Mouse (Mus musculus): ENCODE results near the gene Slc26a10.
"Not testable (repeated sequence)": the region's sequence is repeated elsewhere in the genome, so short reads cannot be mapped to it uniquely, and the experiment has no call there.

Slc26a10 gene

DNA sequence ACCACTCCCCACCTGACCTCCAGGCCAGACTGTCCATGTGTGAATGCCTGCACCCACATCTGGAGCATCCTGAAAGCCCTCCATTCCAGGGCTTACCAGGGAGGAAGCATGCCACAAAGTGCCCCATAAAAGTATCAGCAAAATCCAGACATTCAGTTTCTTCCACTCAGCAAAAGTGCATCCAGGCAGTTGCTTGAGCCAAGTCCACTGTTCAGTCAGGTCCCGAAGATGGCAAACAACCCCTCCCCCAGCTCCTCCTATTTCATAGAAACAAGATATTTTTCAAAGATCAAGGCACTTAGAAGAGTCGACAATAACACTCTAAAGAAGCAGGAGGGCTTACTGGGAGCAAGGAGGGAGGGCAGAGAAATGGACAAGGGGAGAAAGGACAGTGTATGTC, 18.0 kb upstream of the Slc26a10 start:
- DNase-seq (ENCODE audit: low read depth, low spot score), result no peak

DNA sequence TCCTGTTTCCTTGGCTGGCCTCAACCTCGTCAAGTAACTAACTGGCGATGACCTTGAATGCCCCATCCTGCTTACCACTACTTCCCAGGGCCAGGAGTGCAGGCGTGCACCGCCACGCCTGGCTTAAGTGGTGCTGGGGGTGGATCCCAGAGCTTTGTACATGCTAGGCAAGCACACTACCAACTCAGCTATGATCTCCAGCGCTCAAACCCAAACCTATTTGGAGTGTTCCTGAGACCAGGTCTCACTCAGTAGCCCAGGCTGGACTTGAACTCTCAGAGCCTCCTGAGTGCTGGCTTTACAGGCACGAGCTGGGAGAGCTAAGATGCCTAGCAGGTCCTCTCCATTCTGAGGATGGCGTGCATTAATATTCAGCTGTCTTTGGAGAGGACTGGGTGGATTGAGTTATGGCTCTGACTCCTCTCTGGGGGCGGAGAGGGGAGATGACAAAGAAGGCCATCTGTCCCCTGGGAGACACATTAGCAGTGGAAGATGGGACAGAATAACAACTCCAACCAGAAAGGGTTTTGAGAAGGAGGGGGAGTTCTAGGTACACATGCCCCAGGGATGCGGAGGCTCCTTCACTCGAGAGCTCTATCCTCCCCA, 17.2 kb upstream of the Slc26a10 start:
- no peak for DNase-seq (ENCODE audit: low read depth, low spot score)

DNA sequence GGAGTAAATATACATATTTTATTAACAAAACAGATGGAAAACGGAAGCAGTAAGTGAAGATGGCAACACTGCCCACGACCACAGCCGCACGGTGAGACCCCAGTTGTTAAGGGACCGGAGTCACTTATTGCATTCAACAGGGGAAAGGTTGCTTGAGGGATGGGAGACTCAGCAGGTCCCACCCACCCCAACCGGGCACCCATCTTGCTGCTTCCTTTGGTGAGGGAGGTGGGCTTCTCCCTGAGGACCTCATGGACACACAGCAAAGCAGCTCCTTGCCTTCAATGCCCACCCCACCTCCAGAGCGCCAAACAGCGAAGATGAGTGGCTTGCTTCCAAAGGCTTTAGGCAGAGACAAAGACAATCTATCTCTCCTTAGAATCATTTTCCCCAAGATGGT, 16.7 kb upstream of the Slc26a10 start:
- DNase-seq (ENCODE audit: low read depth, low spot score), result no peak

DNA sequence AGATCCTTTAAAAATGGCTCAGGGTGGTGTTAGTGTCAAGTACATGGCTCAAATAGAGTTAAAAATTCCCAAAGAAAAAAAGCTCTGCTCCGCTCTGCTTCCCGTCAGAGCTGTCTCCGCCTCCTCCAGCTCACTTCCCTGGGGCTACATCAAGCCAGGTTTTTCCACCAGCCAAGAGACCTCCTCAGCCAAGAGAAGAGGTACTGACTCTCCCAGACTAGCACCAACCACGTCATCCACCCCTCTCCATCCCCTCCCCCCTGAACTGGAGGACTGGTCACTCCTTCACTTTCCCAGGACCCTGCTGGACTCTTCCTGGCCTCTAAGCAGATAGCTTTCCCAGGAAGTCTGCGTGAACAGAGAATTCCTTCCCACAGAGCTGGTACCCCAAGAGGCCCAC, 15.9 kb upstream of the Slc26a10 start:
- DNase-seq (ENCODE audit: low read depth, low spot score), result no peak

DNA sequence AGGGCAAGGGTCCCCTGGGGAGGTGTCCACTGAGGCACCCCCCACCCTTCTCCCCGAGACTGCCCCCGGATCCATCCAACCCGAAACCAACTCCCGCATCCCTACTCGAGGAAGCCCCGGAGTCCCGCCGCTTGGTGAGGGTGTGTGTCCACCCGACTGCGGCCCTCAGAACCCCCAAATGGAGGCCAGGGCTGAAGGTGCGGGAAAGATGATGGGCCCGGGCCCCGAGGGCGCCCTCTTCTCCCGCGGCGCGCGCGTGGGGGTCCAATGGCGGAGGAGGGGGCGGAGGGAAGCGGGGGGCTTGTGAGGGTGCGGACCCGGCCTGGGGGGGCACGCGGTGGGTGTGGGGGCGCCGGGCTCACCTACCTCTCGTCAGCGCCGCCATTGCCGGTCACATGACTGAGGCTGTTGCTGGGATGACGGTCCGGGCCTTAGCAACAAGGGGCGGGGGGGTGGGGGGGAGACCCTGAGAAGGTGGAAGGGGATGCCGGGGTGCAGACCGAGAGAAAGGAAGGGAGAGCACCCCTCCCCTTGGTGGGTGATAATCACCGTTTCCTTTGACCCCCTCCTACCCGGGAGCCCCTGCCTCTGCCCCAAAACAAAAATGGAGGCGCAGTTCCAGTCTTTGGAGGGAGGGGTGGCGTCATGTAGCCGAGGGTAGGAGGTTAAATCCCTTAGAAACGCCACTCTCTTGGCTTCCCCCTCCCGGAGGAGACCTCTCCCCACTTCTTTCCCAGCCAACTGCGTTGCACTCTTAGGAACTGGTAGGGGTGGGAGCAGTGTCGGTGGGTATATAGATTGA, 15.1 kb upstream of the Slc26a10 start, which contains the start of gene Dtx3:
Dtx3 (minus strand) TSS at position 401 of the 802 bp plus-strand sequence.
- no peak for DNase-seq (ENCODE audit: low read depth, low spot score)

DNA sequence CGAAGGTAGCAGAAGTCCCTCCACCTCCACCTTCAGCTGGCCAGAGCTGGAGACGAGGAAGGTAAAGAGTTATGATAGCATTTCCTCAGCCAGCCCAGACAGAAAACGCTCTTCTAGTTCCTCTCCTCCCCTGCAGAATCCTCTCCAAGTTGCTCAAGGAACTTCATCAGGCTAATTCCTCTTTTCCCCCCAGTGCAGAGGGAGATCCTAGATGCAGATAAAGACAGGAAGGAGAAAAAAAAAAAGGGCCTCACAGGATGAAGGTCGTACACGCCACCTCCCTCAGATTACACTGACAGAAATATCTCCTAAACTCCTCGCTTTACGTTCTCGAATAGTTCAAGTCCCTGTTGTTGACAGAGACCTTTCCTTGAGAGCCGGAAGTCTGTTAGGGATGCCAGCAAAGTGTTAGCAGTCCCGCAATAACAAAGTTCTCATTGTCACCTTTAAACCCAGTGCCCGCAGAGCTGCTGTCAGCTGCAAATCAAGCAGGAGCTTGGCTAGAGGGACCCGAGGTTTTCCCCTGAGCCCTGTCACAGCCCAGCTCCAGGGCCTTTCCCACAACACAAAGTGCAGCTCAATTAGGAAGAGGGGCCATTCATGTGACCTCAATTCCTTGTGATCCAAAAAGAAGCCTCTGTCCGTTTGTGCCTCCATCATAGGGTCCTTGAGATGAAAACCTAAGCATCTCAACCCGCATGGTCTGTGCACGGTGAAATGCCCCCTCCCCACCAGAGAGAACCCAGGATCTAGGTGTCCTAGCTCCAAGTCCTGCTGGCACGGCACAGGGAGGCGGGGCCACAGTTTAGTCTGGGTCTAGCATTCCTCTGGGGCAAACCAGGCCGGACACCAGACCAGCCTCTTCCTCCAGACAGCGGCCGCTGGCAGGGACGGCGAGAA, 14.2 kb upstream of the Slc26a10 start:
- no peak for DNase-seq (ENCODE audit: low read depth, low spot score)

DNA sequence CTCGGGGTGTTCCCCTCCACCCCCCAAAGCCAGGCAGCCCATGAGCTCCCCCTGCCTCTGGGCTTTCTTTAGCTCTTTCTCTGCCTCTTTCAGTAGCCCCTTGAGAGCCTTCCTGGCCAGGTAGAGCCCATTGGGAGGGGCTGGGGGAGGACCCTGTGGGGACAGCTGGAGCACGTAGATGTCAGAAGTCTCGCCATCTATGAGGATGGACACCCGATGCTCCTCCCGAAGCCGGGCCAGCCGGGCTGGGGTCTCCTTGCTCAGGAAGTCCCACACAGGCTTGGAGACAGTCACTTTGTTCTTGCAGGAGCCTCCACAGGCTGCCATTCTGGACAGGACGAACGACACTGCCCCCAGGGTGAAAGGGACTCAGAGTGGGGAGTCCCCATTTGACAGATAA, 12.6 kb upstream of the Slc26a10 start:
- DNase-seq (ENCODE audit: low read depth, low spot score), result no peak

DNA sequence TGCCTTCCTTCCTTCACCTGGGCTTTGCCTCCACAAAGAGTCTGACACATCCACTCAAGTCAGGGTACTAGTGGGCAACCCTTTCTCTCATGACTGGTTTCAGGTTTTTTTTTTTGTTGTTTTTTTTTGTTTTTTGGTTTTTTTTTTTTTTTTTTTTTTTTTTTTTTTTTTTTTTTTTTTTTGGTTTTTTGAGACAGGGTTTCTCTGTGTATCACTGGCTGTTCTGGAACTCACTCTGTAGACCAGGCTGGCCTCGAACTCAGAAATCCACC, 11.5 kb upstream of the Slc26a10 start:
- DNase-seq (ENCODE audit: low read depth, low spot score), result not testable (repeated sequence)

DNA sequence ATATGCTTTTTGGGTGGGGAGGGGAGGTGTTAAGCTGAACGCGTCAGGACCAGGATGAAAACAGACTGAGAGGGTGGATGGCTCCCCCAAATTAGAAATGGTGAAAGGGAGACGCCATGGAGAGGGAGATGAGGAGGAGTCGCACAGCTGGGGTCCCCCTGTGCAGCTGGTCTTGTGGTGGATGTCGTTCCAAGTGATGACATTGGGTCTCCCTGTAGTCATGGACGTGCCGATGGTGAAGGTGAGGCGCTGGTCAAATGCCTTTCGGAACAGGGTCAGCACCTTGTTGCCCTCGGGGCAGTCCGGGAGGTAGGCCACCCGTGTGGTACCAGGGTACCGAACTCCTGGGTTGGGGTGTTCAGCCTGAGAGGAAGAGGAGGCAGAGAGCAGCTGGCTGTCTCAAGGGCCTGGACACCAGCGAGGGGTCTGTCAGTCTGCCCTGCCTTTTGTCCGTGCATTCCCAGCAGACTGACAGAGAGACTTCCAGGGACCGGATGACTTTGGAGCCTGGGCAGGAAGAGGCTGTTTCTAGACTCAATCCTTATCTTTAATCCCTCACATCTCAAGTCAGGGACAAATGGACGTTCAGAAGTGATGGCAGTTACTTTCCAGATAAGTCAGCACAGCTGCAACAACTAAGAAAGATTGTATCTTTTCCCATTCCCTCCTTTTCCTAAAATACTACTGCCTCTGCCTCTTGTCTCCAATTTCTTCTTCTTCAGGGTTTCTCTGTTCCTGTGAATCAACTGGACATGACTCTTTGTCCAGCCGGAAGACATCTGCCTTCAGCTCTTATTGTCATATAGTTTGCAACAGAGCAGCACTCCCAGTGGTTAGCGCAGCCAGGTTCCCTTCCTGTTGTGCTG, 11.0 kb upstream of the Slc26a10 start:
- DNase-seq (ENCODE audit: low read depth, low spot score), result no peak

DNA sequence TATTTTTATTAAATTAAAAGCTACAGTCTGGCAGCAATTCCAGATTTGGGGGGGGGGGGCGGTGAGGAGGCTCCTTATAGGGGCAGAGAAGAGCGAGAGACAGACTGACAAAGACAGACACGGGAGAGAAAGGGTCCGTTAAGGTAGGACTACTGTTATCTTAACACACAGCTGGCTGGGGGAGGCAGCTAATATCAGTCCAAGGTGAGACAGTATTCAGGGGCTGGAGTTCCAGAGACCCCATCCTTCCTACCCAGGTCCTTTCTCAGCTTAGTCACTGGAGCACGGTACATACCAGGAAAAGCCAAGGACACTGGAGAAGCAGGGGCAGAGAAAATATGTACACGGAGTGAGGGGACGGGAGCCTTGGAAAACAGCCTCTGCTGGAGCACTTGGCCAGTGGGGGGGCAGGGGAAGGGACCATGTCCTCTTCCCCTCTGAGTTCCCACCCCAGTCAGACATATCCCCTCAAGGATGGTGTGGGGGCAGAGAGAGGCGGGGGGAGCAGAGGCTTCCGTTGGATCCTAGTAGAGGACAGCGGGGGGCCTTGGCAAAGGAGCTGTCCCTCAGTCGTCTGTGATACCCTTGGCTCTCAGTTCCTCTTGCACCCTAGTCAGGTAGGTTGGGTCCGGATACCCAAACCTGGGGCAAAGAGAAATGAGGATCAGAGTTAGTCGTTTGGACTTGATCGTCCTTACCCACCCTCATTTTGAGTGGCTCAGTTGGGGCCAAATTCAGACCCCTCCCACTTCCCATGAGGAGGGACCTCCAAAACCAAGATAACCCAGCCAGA, 10.1 kb upstream of the Slc26a10 start:
- DNase-seq (ENCODE audit: low read depth, low spot score), result no peak

DNA sequence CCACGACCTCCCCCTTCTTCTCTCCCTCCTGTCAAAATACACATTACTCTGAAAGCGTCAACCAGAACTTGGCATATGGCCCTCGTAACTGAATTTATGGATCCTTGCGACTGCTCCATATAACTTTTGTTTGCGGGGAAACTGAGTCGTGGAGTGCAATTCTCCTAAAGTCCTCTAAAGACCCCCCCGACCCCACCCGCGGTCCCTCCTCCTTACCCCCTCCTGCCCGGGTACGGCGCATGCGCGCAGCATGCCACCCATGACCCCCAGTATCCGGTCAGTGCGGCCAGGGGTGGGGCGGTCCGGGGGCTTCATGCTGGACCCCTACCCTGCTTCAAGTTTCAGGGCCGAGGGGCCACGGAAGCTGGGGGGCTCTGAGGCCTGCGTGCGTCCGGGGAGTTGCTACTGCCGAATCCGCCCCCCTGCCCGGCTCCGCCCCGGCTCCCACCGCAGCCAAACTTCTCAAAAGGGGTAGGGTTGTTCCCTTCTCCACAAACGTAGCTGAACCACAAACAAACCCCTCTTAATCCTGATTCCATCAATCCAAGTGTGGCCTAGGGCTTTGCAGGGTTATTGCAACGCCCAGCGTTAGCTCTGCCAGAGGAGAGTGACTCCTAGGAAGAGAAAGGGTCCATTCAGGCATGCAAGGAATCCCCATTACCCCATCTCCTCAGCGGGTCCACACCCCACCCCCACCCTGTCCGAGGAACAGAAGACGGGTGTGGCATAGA, 9.4 kb upstream of the Slc26a10 start, which contains the start of gene Arhgef25:
Arhgef25 (minus strand) TSS at position 433 of the 731 bp plus-strand sequence.
- DNase-seq (ENCODE audit: low read depth, low spot score), result no peak

DNA sequence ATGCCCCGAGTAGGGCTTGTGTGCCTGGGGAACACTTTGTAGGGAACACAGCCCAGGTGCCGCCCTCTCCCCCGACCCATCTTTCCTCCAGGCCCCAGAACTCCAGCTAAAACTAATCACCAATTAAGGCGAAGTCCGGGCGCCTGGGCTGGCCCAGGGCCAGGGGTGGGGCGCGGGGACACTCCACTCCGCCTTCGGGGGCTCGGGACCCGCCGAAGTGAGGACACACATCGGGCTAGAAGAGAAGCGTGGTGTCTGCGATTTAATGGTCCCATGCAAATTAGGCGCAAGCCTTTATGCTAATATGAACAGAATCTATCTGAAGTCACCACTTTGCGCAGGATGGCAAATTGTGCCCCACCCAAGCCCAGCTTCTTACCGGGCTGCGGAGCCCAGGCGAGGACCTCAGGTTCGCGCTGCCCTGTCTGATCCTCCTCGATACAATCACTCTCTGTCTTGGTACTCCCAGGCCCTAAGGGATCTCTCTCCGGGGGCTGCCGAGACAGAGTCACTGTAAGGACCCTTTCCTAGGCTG, 8.7 kb upstream of the Slc26a10 start:
- no peak for DNase-seq (ENCODE audit: low read depth, low spot score)

DNA sequence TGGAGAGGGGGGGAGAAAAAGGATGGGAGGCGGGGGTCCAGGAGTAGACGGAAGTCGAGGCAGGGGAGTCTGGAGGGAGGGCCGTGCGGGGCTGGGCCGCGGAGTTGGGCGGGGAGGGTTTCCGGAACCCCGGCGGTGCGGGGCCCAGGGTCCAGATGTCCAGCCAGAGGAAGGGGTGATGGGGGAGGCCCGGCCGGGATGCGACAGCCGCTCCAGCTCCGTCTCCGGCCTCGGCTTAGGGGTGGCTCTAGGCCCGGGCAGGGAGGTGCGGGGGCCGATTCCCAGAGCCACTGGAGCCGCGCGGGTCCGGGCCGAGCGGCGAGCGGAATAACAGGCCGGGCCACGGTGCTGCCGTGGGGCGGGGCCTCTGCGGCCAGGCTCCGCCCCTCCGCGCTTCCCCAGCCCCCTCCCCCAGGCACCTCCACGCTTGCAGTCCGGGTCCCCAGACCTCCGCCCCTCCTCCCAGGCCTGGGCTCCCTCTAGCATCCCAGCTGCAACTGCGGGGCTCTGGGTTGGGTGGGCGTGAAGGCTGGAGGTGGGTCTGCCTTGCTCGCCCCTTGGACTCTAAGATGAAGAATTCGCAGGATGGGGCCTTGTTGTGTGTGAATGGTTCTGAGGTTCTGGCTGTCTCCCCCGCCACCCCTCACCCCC, 8.1 kb upstream of the Slc26a10 start:
- DNase-seq (ENCODE audit: low read depth, low spot score), result no peak

DNA sequence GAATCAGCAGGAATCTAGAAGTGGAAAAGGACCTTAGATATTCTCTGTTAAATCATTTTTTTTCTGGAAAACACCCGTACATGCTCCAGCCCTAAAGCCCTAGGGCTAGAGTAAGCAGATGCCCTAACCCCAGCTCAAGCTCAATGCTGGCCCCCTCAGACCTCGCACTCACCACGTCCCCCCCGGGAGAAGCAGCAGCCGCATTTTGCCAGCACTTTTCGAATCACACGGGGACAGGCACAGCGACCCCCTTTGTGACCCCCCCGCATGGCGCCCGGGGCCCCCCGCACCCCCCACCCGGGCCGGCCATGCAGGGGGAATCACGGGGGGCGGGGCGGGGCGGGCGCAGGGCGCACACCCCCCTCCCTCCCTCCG, 7.6 kb upstream of the Slc26a10 start:
- DNase-seq (ENCODE audit: low read depth, low spot score), result no peak

DNA sequence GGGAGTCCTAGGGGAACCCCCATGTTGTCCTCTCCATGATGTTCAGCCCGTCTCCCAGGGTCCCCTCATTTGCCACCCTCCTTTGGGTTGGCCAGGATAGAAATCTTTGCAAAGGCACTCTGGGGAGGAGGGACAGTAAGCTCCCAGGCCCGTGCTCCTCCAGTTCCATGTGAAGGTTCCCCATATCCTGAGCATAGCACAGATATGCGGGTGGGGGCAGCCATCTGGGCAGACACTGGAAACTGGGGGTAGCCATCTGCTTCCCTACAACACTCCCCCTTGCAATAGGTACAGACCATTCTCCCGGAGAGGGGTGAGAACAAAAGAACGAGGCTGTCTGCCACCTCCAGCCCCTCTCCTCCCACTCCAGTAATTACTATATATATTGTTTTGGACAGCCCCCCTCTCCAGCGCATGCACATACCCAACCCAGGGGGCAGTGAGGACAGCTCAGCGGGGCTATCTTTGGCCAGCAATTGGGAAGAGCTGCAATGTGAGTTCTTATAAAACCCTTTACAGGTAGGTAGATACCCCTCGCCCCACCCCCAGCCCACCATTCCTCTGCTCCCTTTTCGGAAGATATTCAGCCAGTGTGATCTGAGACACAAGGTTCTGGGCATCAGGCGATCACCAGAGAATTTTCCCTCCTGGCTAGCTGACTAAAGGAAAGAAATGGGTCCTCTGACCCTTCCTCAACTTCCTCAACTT, 7.1 kb upstream of the Slc26a10 start:
- DNase-seq (ENCODE audit: low read depth, low spot score), result no peak

DNA sequence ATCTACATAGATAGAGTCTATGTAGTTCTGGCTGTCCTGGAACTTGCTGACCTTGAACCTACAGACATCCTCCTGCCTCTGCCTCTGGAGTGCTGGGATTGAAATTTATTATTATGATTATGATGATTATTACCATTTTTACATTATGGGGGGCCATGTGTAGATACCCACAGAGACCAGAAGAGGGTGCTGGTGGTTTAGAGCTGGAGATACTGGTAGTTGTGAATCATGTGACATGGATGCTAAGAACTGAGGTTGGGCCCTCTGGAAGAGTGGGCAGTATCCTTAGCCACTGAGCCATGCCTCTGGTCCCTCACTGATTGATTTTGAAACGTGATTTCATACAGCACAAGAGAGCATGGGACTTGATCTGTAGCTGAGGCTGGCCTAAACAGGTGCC, 6.0 kb upstream of the Slc26a10 start:
- DNase-seq (ENCODE audit: low read depth, low spot score), result no peak

DNA sequence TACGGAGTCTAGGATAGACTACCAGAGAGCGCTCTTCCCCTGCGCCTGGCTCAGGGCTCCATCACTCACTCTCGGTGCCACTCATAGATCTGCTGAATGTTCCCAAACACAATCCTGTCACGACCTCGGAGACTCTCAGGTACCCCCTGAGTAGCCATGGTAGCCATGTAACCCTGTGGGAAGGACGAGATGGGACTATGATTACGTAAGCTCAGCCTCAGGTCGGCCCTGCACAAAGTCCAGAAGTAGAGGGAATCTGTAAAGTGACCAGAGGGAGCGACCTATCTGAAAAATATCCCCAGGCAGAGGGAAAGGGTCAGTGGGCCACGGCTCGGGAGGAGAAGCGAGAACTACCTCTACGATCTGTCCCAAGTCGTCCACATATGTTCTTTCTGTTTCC, 5.1 kb upstream of the Slc26a10 start:
- DNase-seq (ENCODE audit: low read depth, low spot score), result no peak

DNA sequence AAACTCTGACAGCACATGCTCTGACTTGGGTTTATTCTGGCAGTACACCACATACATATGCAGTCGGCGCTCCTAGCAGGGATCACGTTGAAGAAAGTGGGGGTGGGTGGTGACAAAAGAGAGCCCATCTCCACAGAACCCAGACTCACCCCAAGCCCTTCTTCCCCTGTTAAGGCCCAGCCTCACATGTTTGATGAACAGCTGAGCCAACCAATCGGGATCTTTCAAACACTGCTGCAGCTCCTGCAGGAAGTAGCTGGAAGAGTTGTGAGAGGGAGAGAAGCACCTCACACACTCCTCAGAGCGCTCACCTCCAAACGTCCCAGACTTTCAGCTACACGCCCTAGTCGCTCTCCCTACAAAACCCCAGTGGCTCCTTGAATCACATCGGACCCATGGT, 4.7 kb upstream of the Slc26a10 start:
- DNase-seq (ENCODE audit: low read depth, low spot score), result no peak

DNA sequence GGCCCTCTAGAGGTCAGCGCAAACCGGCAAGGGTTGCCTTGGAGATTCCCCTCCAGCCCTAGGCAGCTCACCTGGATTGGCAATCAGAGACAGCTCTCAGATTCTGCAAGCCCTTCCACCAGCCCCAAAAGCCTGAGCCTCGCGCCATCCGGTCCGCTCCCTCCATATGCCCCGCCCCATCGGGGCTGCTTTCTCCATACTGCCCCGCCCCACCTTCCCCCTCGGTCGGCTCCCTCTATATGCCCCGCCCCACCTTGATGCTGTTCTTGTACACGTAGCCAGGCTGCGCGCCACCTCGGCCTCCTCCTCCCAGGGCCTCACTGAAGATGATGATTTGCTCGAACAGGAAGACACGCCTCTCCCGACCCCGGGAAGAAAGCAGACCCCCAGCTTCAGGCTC, 3.3 kb upstream of the Slc26a10 start:
- no peak for DNase-seq (ENCODE audit: low read depth, low spot score)
